Mouse (Mus musculus) liver, adult (tissue): ENCODE results near the gene Gm10553.
"Not testable (repeated sequence)": the region's sequence is repeated elsewhere in the genome, so short reads cannot be mapped to it uniquely, and the experiment has no call there.

Source experiments
- GATA4 ChIP-seq: IDR thresholded peaks from 2 replicates; pipeline ENCODE4 v1.6.1; 2014; ENCODE audit warnings: mild to moderate bottlenecking, low read length; ENCODE audit not compliant: insufficient replicate concordance

Gm10553 gene

GRCm38 (mm10) chr1:85099864-85100263 is at the start of gene Gm10553:
TSS of gene Gm10553 (plus strand) at chr1:85100164.
- not testable (repeated sequence) for TF ChIP-seq GATA4

- TF ChIP-seq GATA4 = not testable (repeated sequence)
Measured at GRCm38 (mm10) chr1:85109753-85110152, 9.8 kb downstream of the Gm10553 start, which contains the start of gene A530032D15Rik. TSS of gene A530032D15Rik (minus strand) at chr1:85109853.
